Mouse (Mus musculus): ENCODE data around the gene Vmn1r201.

The Vmn1r201 gene

DNA sequence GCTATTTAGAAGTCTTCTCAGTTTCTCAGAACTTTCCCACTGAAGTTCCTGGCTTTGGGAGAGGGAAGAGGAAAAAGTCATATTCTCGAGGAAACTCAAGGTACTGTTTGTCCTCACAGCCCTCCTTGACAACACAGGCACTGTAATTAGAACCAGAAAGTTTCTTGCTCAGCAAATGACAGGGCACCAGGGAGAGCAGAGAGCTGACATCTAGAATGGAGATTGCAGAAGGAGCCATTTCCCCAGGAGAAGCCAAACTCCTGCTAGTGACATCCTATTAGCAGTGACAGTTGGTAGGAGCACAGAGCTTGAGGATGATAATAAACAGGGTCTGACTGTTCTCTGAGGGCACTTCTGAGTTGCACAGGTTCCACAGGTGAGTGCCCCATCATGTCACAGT, at the start of gene Vmn1r201:
TSS of gene Vmn1r201 (plus strand) at position 301 of the 400 bp plus-strand sequence.
- DNase-seq (ENCODE audit: low spot score in 2 of 2) = no peak

DNA sequence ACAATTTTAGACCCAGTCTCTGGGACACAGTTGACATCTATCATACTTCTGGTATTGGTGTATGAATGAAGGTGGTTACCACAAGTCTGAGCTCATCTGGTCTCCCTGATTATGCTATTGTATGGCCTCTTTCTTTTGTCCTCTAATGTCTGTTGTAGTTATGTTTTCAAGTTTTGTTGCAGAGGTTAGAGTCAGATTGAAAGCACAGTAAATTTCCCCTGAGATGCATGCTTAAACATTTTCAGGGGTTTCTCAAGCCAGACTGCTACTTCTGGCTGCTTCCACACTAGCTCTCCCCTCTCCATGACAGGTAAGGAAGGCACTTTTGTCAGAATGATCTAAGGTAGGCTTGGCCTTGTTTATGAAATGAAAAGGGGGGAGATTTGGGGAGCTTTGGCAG, 16.6 kb upstream of the Vmn1r201 start:
- no peak for DNase-seq (ENCODE audit: low spot score in 2 of 2)

DNA sequence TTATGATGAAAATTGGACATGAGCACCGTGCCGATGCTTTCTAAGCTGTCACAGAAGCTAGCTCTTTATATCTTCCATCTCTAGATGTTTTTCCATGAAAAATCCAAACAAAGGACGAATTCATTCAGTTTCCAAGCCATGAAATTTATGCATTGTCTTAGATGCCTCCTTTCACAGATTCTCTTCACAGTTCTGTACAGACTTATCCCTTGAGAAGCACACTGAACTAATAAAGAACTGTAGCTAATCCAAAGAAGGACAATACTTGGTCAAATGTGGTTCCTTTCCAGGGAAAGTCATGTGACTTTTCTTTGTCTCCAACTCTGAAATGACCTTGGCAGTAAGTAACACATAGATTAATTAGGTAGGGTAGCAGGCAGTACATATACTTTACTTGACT, 30.7 kb downstream of the Vmn1r201 start:
- no peak for DNase-seq (ENCODE audit: low spot score in 2 of 2)

DNA sequence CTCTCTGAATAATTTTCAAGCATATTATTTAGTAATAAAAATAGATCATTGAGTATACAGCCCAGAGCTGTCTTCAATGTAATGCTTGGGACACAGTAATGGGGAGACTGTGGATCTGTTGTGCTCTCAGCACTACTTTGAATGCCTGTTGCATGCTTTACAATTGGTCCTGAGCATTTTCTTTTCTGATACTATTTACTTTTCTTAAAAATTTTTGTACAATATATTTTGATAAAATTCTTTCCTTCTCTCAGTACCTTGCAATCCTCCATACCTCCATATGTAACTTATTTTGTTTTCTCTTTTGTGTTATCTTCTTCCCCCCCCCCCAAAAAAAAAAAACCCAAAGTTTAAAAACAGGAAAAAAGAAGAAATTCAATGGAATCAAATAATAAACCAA, 33.6 kb downstream of the Vmn1r201 start, which contains the start of gene Vmn1r202:
TSS of gene Vmn1r202 (minus strand) at position 101 of the 400 bp plus-strand sequence.
- DNase-seq (ENCODE audit: low spot score in 2 of 2) = no peak

DNA sequence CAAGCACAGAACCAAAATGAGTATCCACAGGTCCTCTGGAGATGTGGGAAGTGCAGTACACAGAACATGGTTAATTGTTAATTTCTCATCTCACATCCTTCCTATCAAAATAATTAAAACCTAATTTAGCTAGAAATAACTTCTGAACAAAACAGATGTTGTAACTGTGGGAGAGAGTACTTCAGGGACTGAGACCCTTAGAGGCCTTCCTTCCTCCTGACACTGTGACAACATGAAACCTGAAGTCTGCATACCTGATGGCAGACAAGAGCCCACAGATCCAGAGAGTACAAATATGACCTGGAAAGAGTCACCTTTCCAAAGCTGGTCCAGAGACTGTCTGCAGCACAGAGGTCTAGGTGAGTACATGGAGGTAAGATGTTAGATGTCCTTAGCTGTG, 46.1 kb downstream of the Vmn1r201 start, which contains the start of gene Vmn1r203:
TSS of gene Vmn1r203 (plus strand) at position 301 of the 400 bp plus-strand sequence.
- DNase-seq (ENCODE audit: low spot score in 2 of 2) = no peak
